Mouse (Mus musculus) CH12.LX (cell line): ENCODE results near the gene C8a. TPM values are rescaled to one million over a fixed set of nuclear protein-coding genes. Genes with fewer than 3 reads are reported as not detected.

Experiments
- DNase-seq: peaks from one replicate; pipeline ENCODE4 v3.0.0-alpha.2; 2013; ENCODE audit errors: extremely low read depth
- H3K27ac ChIP-seq: 2 replicates; pipeline ENCODE4 v1.5.1; 2012; ENCODE audit warnings: low read depth, mild to moderate bottlenecking, control low read depth, moderate library complexity; ENCODE audit not compliant: insufficient read depth
- H3K27me3 ChIP-seq: replicated peaks from 2 replicates; pipeline ENCODE3; 2012; ENCODE audit warnings: inconsistent platforms
- H3K36me3 ChIP-seq, 2 experiments: replicated peaks in 1 of 2; 2 replicates each; pipeline versions ENCODE3 to v1.6.1; 2012; ENCODE audit warnings: inconsistent platforms in 1 of 2, low read length in 1 of 2, mild to moderate bottlenecking in 1 of 2, mixed read lengths in 1 of 2, moderate library complexity in 1 of 2; ENCODE audit not compliant: control insufficient read depth in 1 of 2, insufficient read depth in 1 of 2
- H3K4me1 ChIP-seq, 2 experiments: 2 replicates each; pipeline ENCODE4 v1.6.1; 2012; ENCODE audit warnings: inconsistent platforms in 1 of 2, moderate library complexity in 1 of 2; ENCODE audit not compliant: insufficient read depth in 2 of 2, control insufficient read depth in 1 of 2
- H3K4me2 ChIP-seq: 2 replicates; pipeline ENCODE4 v1.6.1; 2012; ENCODE audit warnings: low read depth, mild to moderate bottlenecking, control low read depth; ENCODE audit not compliant: poor library complexity, insufficient read depth, severe bottlenecking
- H3K4me3 ChIP-seq, 3 experiments: fragments of 150-350 bp in 1 of 3; sonication (generic) in 1 of 3; replicated peaks in 1 of 3; 2 replicates each; pipeline versions ENCODE3 to v1.5.1; 2011 to 2012; ENCODE audit warnings: low read depth in 2 of 3, low read length in 2 of 3, mild to moderate bottlenecking in 2 of 3, moderate library complexity in 2 of 3, control low read depth in 1 of 3, improper control_type of control experiment in 1 of 3, inconsistent platforms in 1 of 3, mixed read lengths in 1 of 3; ENCODE audit not compliant: poor library complexity in 1 of 3
- H3K79me2 ChIP-seq: replicated peaks from 2 replicates; pipeline ENCODE4 v1.6.1; 2012; ENCODE audit warnings: mild to moderate bottlenecking, moderate library complexity; ENCODE audit not compliant: control insufficient read depth, poor library complexity, insufficient read depth, severe bottlenecking; ENCODE audit errors: extremely low read depth
- H3K9ac ChIP-seq: 2 replicates; pipeline ENCODE4 v1.6.1; 2012; ENCODE audit warnings: low read depth, mild to moderate bottlenecking, control low read depth, moderate library complexity; ENCODE audit not compliant: insufficient read depth
- H3K9me3 ChIP-seq: replicated peaks from 2 replicates; pipeline ENCODE3; 2012; ENCODE audit warnings: low read length, inconsistent platforms, mixed read lengths
- BHLHE40 ChIP-seq: IDR thresholded peaks from 2 replicates; pipeline ENCODE4 v1.6.1; 2011; ENCODE audit warnings: mild to moderate bottlenecking, low read depth, low read length, improper control_type of control experiment
- CHD1 ChIP-seq: IDR thresholded peaks from 2 replicates; pipeline ENCODE4 v1.6.1; 2012; ENCODE audit warnings: low read depth, low read length, improper control_type of control experiment, inconsistent platforms
- CHD2 ChIP-seq: IDR thresholded peaks from 2 replicates; pipeline ENCODE4 v1.6.1; 2011; ENCODE audit warnings: low read length, improper control_type of control experiment
- CTCF ChIP-seq, 2 experiments: IDR thresholded peaks in 1 of 2; conservative IDR thresholded peaks in 1 of 2; 2 replicates each; pipeline ENCODE4 v1.5.1; 2011 to 2012; ENCODE audit warnings: low read depth in 2 of 2, low read length in 2 of 2, improper control_type of control experiment in 1 of 2, inconsistent platforms in 1 of 2, mild to moderate bottlenecking in 1 of 2, moderate library complexity in 1 of 2
- ELF1 ChIP-seq: IDR thresholded peaks from 2 replicates; pipeline ENCODE4 v1.6.1; 2014; ENCODE audit warnings: low read depth, mild to moderate bottlenecking, inconsistent platforms, low read length, improper control_type of control experiment
- EP300 ChIP-seq: IDR thresholded peaks from 2 replicates; pipeline ENCODE4 v1.6.1; 2011; ENCODE audit warnings: low read length, improper control_type of control experiment
- GABPA ChIP-seq: IDR thresholded peaks from 2 replicates; pipeline ENCODE4 v1.6.1; 2012; ENCODE audit warnings: low read depth, low read length, improper control_type of control experiment, inconsistent platforms; ENCODE audit not compliant: insufficient replicate concordance
- HCFC1 ChIP-seq: IDR thresholded peaks from 2 replicates; pipeline ENCODE4 v1.6.1; 2012; ENCODE audit warnings: low read depth, mild to moderate bottlenecking, inconsistent platforms, low read length, improper control_type of control experiment
- IRF4 ChIP-seq: IDR thresholded peaks from 2 replicates; pipeline ENCODE4 v1.6.1; 2014; ENCODE audit warnings: low read depth, mild to moderate bottlenecking, inconsistent platforms, low read length, improper control_type of control experiment
- JUN ChIP-seq: IDR thresholded peaks from 2 replicates; pipeline ENCODE4 v1.6.1; 2011; ENCODE audit warnings: low read depth, mild to moderate bottlenecking, low read length, improper control_type of control experiment, moderate library complexity; ENCODE audit not compliant: insufficient read depth
- JUND ChIP-seq: conservative IDR thresholded peaks from 2 replicates; pipeline ENCODE4 v1.6.1; 2011; ENCODE audit warnings: low read depth, low read length, improper control_type of control experiment
- MAX ChIP-seq: IDR thresholded peaks from 2 replicates; pipeline ENCODE4 v1.6.1; 2011; ENCODE audit warnings: low read length, improper control_type of control experiment
- MAZ ChIP-seq: IDR thresholded peaks from 2 replicates; pipeline ENCODE4 v1.6.1; 2012; ENCODE audit warnings: low read depth, mild to moderate bottlenecking, inconsistent platforms, low read length, improper control_type of control experiment, moderate library complexity
- MEF2A ChIP-seq: IDR thresholded peaks from 2 replicates; pipeline ENCODE4 v1.6.1; 2014; ENCODE audit warnings: low read depth, mild to moderate bottlenecking, inconsistent platforms, low read length, improper control_type of control experiment, borderline replicate concordance
- NRF1 ChIP-seq: IDR thresholded peaks from 2 replicates; pipeline ENCODE4 v1.6.1; 2014; ENCODE audit warnings: low read depth, mild to moderate bottlenecking, inconsistent platforms, low read length, improper control_type of control experiment, moderate library complexity
- PAX5 ChIP-seq: IDR thresholded peaks from 2 replicates; pipeline ENCODE4 v1.6.1; 2012; ENCODE audit warnings: low read length, inconsistent platforms, mixed read lengths
- POLR2A ChIP-seq: IDR thresholded peaks from 2 replicates; pipeline ENCODE4 v1.6.1; 2011; ENCODE audit warnings: low read depth, mild to moderate bottlenecking, improper control_type of control experiment, low read length
- POLR2AphosphoS2 ChIP-seq: IDR thresholded peaks from 2 replicates; pipeline ENCODE4 v1.6.1; 2011; ENCODE audit warnings: low read depth, low read length, improper control_type of control experiment
- RAD21 ChIP-seq: IDR thresholded peaks from 2 replicates; pipeline ENCODE4 v1.6.1; 2011; ENCODE audit warnings: low read depth, mild to moderate bottlenecking, low read length, improper control_type of control experiment, moderate library complexity
- RCOR1 ChIP-seq: conservative IDR thresholded peaks from 2 replicates; pipeline ENCODE4 v1.6.1; 2012; ENCODE audit warnings: low read depth, mild to moderate bottlenecking, inconsistent platforms, low read length, improper control_type of control experiment
- SIN3A ChIP-seq: IDR thresholded peaks from 2 replicates; pipeline ENCODE4 v1.6.1; 2012; ENCODE audit warnings: low read length, improper control_type of control experiment, inconsistent platforms
- SMC3 ChIP-seq: IDR thresholded peaks from 2 replicates; pipeline ENCODE4 v1.6.1; 2011; ENCODE audit warnings: low read depth, low read length, improper control_type of control experiment
- UBTF ChIP-seq: IDR thresholded peaks from 2 replicates; pipeline ENCODE4 v1.6.1; 2012; ENCODE audit warnings: low read depth, mild to moderate bottlenecking, inconsistent platforms, low read length, improper control_type of control experiment, moderate library complexity
- USF1 ChIP-seq: IDR thresholded peaks from 2 replicates; pipeline ENCODE4 v1.6.1; 2014; ENCODE audit warnings: low read depth, mild to moderate bottlenecking, inconsistent platforms, low read length, improper control_type of control experiment
- USF2 ChIP-seq: conservative IDR thresholded peaks from 2 replicates; pipeline ENCODE4 v1.6.1; 2011; ENCODE audit warnings: low read depth, low read length, improper control_type of control experiment
- ZKSCAN1 ChIP-seq: IDR thresholded peaks from 2 replicates; pipeline ENCODE4 v1.6.1; 2012; ENCODE audit warnings: low read depth, inconsistent platforms, low read length, improper control_type of control experiment, borderline replicate concordance
- ZMIZ1 ChIP-seq: IDR thresholded peaks from 2 replicates; pipeline ENCODE4 v1.6.1; 2012; ENCODE audit warnings: low read depth, mild to moderate bottlenecking, inconsistent platforms, low read length, improper control_type of control experiment
- ZNF384 ChIP-seq: IDR thresholded peaks from 2 replicates; pipeline ENCODE4 v1.6.1; 2012; ENCODE audit warnings: low read depth, low read length, improper control_type of control experiment, inconsistent platforms
- dilution Hi-C: fragments of 300-500 bp; cut with MboI; formaldehyde crosslinking; loops from 2 replicates; pipeline ENCODE4 v1.14.3; 2020; ENCODE audit warnings: low sequenced_read_pairs; ENCODE audit not compliant: extremely low pct_unique_long_range_greater_than_20kb, extremely low pct_ligation_motif_present
- in situ Hi-C: fragments of 300-500 bp; cut with MboI; formaldehyde crosslinking; loops from 3 replicates; pipeline ENCODE4 v1.14.3; 2019; ENCODE audit warnings: low sequenced_read_pairs, low pct_ligation_motif_present, low pct_unique_long_range_greater_than_20kb, mixed read lengths
- polyA plus RNA-seq: library from polyadenylated mRNA; unstranded; fragments of >175 nt; gene quantifications from 2 replicates; pipeline ENCODE4 v1.2.1, GENCODE M21; 2012; ENCODE audit warnings: low read depth; ENCODE audit not compliant: insufficient read length
- total RNA-seq, 2 experiments: library from RNA; depleted of rRNA; stranded (reverse); fragments of 300-350 nt in 1 of 2; fragments of >200 nt in 1 of 2; gene quantifications; 2 replicates each; pipeline ENCODE4 v1.2.3; 2012 to 2014

Gene C8a
- total and polyA plus RNA-seq, 3 experiments = 0.21 to 0.76 (median 0.40) TPM

DNA sequence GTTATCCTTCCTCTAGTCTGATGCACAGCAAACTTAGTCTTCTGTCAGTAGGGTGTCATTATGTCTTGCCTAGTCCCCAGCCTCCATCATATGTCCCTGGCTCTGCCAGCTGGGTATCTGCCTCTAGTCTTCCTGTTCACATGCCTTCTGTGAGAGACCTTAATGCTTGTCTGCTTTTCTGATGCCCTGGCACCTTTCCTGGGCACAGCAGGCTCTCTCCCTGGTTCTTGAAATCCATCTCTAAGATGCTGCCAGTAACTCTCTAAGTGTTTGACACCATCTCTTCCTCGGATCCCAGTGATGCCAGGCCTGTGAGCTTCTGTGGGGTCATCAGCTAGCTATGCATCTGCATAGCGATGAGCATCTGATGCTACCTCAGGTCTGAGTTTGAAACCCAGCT is 26.6 kb upstream of the C8a start:
- H3K27ac ChIP-seq = no peak overlapping the region
- no peak for DNase-seq
- H3K4me1 ChIP-seq = peaks cover 0 to 4% of the 10 kb centered on the region in 2 experiments; a peak in 1 of 4 replicates
- H3K4me2 ChIP-seq = no peak overlapping the region
- no peak overlapping the region for H3K9ac ChIP-seq
- H3K27me3 ChIP-seq = no peaks in the 10 kb centered on the region
- H3K4me3 ChIP-seq = no peak overlapping the region
- peaks cover 3% of the 10 kb centered on the region for H3K9me3 ChIP-seq
- H3K79me2 ChIP-seq = no peaks in the 10 kb centered on the region
- no peak for TF ChIP-seq CTCF (conservative IDR thresholded peaks at IDR 0.05 in 1 of 2, IDR thresholded peaks at IDR 0.05 in 1 of 2; ENCODE audit: low read depth in 2 of 2, low read length in 2 of 2)
- no peak for TF ChIP-seq SMC3
- TF ChIP-seq USF1 = no peak
- TF ChIP-seq MEF2A = no peak
- no peak for TF ChIP-seq MAZ
- no peak for TF ChIP-seq JUN
- no peak for TF ChIP-seq EP300
- TF ChIP-seq SIN3A = no peak
- no peak for TF ChIP-seq NRF1
- no peak for TF ChIP-seq USF2
- TF ChIP-seq BHLHE40 = no peak
- TF ChIP-seq, all 38 proteins: peak for 0
- dilution Hi-C loops (no loop called here), in situ Hi-C loops (no loop called here)
- H3K36me3 ChIP-seq = no peaks in the 10 kb centered on the region

GRCm38 (mm10) chr4:104894004-104894734 is 18.0 kb upstream of the C8a start:
- Histone ChIP-seq H3K4me1 (peaks cover 0 to 15% of the 10 kb centered on the region in 2 experiments; a peak in 2 of 4 replicates), H3K4me3 (no peak overlapping the region), H3K9me3 (peaks cover 7% of the 10 kb centered on the region), H3K9ac (no peak overlapping the region), H3K79me2 (no peaks in the 10 kb centered on the region), H3K27me3 (no peaks in the 10 kb centered on the region), H3K4me2 (no peak overlapping the region), H3K36me3 (no peaks in the 10 kb centered on the region), H3K27ac (no peak overlapping the region)
- DNase-seq = peak; percentile 52
- TF ChIP-seq USF1 (no peak), ZKSCAN1 (no peak), RCOR1 (no peak), BHLHE40 (no peak), ELF1 (no peak), CHD2 (no peak), ZNF384 (no peak), RAD21 (peak; percentile 81), GABPA (no peak), SMC3 (peak; percentile 61), POLR2A (no peak), UBTF (no peak), CTCF (conservative IDR thresholded peaks at IDR 0.05 in 1 of 2, IDR thresholded peaks at IDR 0.05 in 1 of 2; ENCODE audit: low read depth in 2 of 2, low read length in 2 of 2) (peak; percentile 68 to 73), ZMIZ1 (no peak), NRF1 (no peak), SIN3A (no peak), EP300 (no peak), CHD1 (no peak), POLR2AphosphoS2 (no peak), MAZ (no peak), HCFC1 (no peak), PAX5 (no peak), MAX (no peak), JUND (no peak), MEF2A (peak; percentile 89), IRF4 (no peak)
- in situ Hi-C loops = no loop called here
- dilution Hi-C loops = no loop called here
